Mouse (Mus musculus) pancreas, adult 10 weeks (tissue): ENCODE measurements around the gene Slamf8. TPM values are rescaled to one million over a fixed set of nuclear protein-coding genes. Genes with fewer than 3 reads are reported as not detected.

Experiments
- polyA plus RNA-seq: library from polyadenylated mRNA; stranded (reverse); fragments of 350-450 nt; fragmentation: Illumina TruSeq; extraction: RNeasy Lipid Tissue Mini Kit (QIAGEN cat#74804); gene quantifications from one replicate; pipeline ENCODE4 v1.2.3, GENCODE M21; 2015; ENCODE audit warnings: low read depth, low replicate concordance; ENCODE audit not compliant: insufficient read depth

Gene Slamf8
- not detected for polyA plus RNA-seq

DNA sequence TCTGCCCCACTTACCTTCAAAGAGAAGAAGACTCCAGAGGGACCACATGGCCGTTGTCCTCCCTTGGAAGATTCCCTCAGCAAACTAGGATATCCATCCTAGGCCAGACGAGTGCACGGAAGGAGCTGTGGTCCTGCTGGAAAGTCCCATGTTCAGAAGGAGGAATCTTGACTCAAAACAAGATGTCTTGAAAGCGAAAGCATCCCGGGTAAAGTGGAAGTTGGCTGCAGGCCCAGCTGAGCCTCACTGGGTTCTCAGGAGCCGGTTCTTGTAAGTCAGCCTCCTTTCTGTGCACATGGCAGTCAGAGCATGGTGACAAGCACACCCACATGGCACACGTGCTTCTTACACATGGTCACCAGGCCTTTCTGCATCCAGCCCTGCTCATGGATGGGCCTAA lies at the start of gene Slamf8:
Slamf8 (minus strand) TSS at position 184 of the 400 bp plus-strand sequence.

DNA sequence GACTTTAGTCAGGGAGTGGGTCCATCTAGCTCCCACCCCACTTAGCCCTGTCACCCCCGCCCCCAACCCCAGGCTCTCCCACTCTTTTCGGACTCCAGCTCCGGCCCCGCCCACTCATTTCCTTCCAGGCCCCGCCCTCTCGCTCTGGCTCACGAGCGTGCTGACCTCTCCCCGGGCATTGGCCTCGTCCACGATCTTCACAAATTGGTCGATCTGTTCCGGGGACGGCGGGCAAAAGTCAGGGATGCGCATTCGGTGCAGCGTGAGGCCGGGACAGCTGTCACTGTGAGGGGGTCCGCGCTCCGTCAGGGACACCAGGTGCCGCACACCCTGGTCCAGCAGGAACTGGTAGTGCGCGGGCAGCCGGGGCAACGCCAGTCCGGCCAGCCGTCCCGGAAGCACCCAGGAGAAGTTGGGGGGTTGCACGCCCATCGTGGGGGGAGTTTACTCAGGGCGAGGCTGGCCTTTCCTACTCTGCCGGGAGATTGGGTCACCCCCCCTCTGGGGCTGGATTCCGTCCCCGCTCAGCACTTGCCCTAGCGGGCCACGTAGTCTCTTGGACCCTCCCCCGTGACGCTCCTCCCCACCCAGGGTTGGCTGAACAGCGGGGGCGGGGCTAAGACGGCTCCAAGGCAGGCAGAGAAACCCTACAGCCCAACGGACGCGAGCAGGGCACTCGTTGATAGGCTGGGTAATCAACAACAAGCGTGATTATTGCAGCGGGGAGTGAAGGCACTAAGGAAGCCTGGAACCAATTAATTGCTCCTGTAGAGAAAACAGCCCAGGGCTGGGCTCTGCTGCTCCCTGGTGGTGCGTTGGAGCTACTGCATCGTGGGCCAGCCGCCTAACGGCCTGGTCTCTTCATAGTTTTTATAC lies 42.3 kb upstream of the Slamf8 start, which contains the start of gene Dusp23:
Dusp23 (minus strand) TSS at position 512 of the 876 bp plus-strand sequence.

DNA sequence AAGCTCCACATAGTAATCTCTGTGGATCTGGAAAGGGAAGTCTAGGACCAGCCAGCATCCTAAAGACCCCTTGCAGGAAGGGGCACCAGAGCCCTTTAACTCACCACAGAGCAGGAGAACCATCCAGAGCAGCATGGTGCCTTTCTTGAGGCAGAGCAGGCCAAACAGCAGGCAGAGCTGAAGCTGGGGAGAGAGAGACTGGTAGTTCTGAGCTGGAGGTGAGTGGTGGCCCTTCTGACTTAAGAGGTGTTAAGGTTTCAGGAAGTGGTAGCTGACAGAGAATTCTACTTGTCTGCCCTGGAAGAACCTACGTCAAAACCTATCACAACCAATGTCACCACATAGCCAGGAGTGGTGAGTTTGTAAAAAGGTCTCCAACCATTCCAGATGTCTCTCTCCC lies 12.0 kb upstream of the Slamf8 start, which contains the start of gene Fcrl6:
Fcrl6 (minus strand) TSS at position 226 of the 400 bp plus-strand sequence.

DNA sequence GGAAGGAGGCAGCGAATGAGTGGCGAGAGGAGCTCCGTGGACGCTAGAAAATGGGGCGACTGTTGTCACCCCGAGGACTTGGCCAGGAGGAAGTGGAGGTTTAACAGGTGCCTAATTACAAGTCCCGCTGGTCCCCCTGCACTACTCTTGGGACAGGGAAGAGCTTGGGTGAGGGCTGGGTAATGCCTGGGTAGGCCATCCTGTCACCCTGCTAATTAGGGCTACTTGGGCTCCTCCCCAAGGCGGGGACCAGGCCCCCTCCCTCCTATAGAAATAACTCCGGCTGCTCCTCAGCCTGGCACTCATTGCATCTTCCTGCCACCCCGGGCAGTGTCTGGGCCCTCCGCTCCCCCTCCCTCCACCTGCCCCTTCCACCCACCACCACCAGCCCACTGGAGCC lies 34.7 kb downstream of the Slamf8 start, which contains the start of gene Vsig8:
Vsig8 (plus strand) TSS at position 301 of the 400 bp plus-strand sequence.

Other genes with a start within 250 kb of the Slamf8 start
- not detected for gene Kcnj10, start 249.4 kb downstream of the Slamf8 start, polyA plus RNA-seq
- 3.2 TPM for gene Pigm, start 214.0 kb downstream of the Slamf8 start, polyA plus RNA-seq
- 1.5 TPM for gene Slamf9, start 115.2 kb downstream of the Slamf8 start, polyA plus RNA-seq
- 2.0 TPM for gene Igsf9, start 108.8 kb downstream of the Slamf8 start, polyA plus RNA-seq
- 64.6 TPM for gene Tagln2, start 90.5 kb downstream of the Slamf8 start, polyA plus RNA-seq
- gene Cfap45, start 69.8 kb downstream of the Slamf8 start, polyA plus RNA-seq: not detected
- gene Vsig8, start 34.6 kb downstream of the Slamf8 start, polyA plus RNA-seq: not detected
- not detected for gene Fcrl6, start 12.0 kb upstream of the Slamf8 start, polyA plus RNA-seq
- gene Dusp23, start 42.4 kb upstream of the Slamf8 start, polyA plus RNA-seq: 6.0 TPM
- gene Crp, start 107.5 kb upstream of the Slamf8 start, polyA plus RNA-seq: 1.8 TPM